Mouse (Mus musculus): ENCODE data around the gene Nfkbia. TPM values are rescaled to one million over a fixed set of nuclear protein-coding genes. Genes with fewer than 3 reads are reported as not detected.
A peak's percentile ranks its signal among the peaks of the same experiment; 100 is the strongest.

Gene Nfkbia
- polyA plus RNA-seq, 1 experiment from 2014 or later = 38.5 TPM

- Histone ChIP-seq H3K4me2 (ENCODE audit: low read depth, low read length) (no peak overlapping the region), H3K9ac (replicated peaks) (no peak overlapping the region), H3K9me3 (ENCODE audit: low read length) (no peaks in the 10 kb centered on the region), H3K27ac (ENCODE audit: low read depth) (no peak overlapping the region), H3K36me3 (replicated peaks; ENCODE audit: insufficient read depth, low read length) (no peaks in the 10 kb centered on the region), H3K4me3 (ENCODE audit: low read depth, low read length) (no peak overlapping the region), H3K27me3 (ENCODE audit: insufficient read depth, low read length) (peaks cover 10% of the 10 kb centered on the region; the same call in 1 of the 2 replicates), H3K4me1 (ENCODE audit: insufficient read depth) (peaks cover 30% of the 10 kb centered on the region)
- ATAC-seq (peak; percentile 29; the same call in 1 of the 2 replicates), DNase-seq (no peak)
- 48% methylated on average over 10 of the region's 10 CpGs for WGBS (ENCODE audit: insufficient replicate concordance)
- TF ChIP-seq CTCF (IDR thresholded peaks at IDR 0.05; ENCODE audit: low read depth) (no peak), EP300 (IDR thresholded peaks at IDR 0.05; ENCODE audit: low read depth) (no peak)
Measured at GRCm38 (mm10) chr12:55467331-55468180, 24.9 kb downstream of the Nfkbia start.

- WGBS (ENCODE audit: insufficient replicate concordance) = 55% methylated on average over 5 of the region's 5 CpGs
- H3K4me3 ChIP-seq (ENCODE audit: low read depth, low read length) = no peak overlapping the region
- TF ChIP-seq CTCF (IDR thresholded peaks at IDR 0.05; ENCODE audit: low read depth) (no peak), EP300 (IDR thresholded peaks at IDR 0.05; ENCODE audit: low read depth) (no peak)
- DNase-seq (no peak), ATAC-seq (peak; percentile 11; the same call in 1 of the 2 replicates)
- peaks cover 30% of the 10 kb centered on the region for H3K4me1 ChIP-seq (ENCODE audit: insufficient read depth)
- H3K4me2 ChIP-seq (ENCODE audit: low read depth, low read length) = no peak overlapping the region
- H3K9me3 ChIP-seq (ENCODE audit: low read length) = no peaks in the 10 kb centered on the region
- H3K27ac ChIP-seq (ENCODE audit: low read depth) = peak overlapping the region; percentile 75
- no peaks in the 10 kb centered on the region for H3K36me3 ChIP-seq (replicated peaks; ENCODE audit: insufficient read depth, low read length)
- H3K9ac ChIP-seq (replicated peaks) = no peak overlapping the region; the same call in 1 of the 2 replicates
- peaks cover 10% of the 10 kb centered on the region; the same call in 1 of the 2 replicates for H3K27me3 ChIP-seq (ENCODE audit: insufficient read depth, low read length)
Measured at GRCm38 (mm10) chr12:55466816-55467215, 25.6 kb downstream of the Nfkbia start.

DNA sequence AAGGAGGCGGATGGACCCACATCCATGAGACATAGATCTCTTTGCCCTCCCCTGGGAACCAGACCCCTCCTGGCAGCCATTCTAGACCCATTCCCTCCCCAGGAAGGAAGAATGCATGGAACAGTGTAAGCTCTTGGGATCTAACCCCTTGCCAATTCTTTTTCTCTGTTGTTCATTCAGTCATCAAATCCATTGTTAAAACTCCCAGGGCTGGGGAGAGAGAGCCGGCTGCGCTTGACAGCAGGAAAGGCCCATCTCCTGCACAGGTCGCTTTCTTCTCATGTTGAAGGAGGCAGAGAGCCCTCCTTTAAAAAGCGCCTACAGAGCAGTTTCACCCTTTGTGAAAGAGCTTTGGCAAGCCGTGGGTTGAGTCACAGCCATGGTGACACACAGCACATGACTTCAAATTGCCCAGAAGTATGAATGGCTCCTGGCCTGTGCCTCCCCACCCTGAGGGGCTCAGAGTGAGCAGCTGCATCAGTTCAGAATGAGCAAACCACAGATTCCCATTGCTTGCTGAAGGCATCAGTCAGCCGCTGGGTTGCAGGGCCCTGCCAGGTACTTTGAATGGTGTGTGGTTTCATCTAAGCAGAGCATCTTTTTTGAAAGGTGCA is 26.3 kb downstream of the Nfkbia start:
- peaks cover 10% of the 10 kb centered on the region; the same call in 1 of the 2 replicates for H3K27me3 ChIP-seq (ENCODE audit: insufficient read depth, low read length)
- no peak for TF ChIP-seq EP300 (IDR thresholded peaks at IDR 0.05; ENCODE audit: low read depth)
- TF ChIP-seq CTCF (IDR thresholded peaks at IDR 0.05; ENCODE audit: low read depth) = no peak
- ATAC-seq (peak; percentile 40), DNase-seq (peak; percentile 42)
- H3K4me3 ChIP-seq (ENCODE audit: low read depth, low read length) = peak overlapping the region; percentile 26; the same call in 1 of the 2 replicates
- H3K4me2 ChIP-seq (ENCODE audit: low read depth, low read length) = peak overlapping the region; percentile 58; the same call in 1 of the 2 replicates
- no peaks in the 10 kb centered on the region for H3K9me3 ChIP-seq (ENCODE audit: low read length)
- H3K36me3 ChIP-seq (replicated peaks; ENCODE audit: insufficient read depth, low read length) = no peaks in the 10 kb centered on the region
- H3K27ac ChIP-seq (ENCODE audit: low read depth) = peak overlapping the region; percentile 75
- H3K4me1 ChIP-seq (ENCODE audit: insufficient read depth) = peaks cover 30% of the 10 kb centered on the region
- 70% methylated on average over 7 of the region's 7 CpGs for WGBS (ENCODE audit: insufficient replicate concordance)
- H3K9ac ChIP-seq (replicated peaks) = 0 out of 2 replicates have a peak overlapping the region, but pooled peaks have one; percentile 16

- 41% methylated on average over 17 of the region's 17 CpGs for WGBS (ENCODE audit: insufficient replicate concordance)
- H3K4me1 ChIP-seq (ENCODE audit: insufficient read depth) = peaks cover 30% of the 10 kb centered on the region
- ATAC-seq = 0 out of 2 replicates have a peak, but pooled peaks have one; percentile 18
- no peak for TF ChIP-seq CTCF (IDR thresholded peaks at IDR 0.05; ENCODE audit: low read depth)
- no peak for TF ChIP-seq EP300 (IDR thresholded peaks at IDR 0.05; ENCODE audit: low read depth)
- DNase-seq = no peak
- peaks cover 10% of the 10 kb centered on the region; the same call in 1 of the 2 replicates for H3K27me3 ChIP-seq (ENCODE audit: insufficient read depth, low read length)
- H3K9ac ChIP-seq (replicated peaks) = peak overlapping the region; percentile 16; the same call in 1 of the 2 replicates
- H3K9me3 ChIP-seq (ENCODE audit: low read length) = no peaks in the 10 kb centered on the region
- H3K4me3 ChIP-seq (ENCODE audit: low read depth, low read length) = peak overlapping the region; percentile 26
- peak overlapping the region; percentile 75 for H3K27ac ChIP-seq (ENCODE audit: low read depth)
- no peaks in the 10 kb centered on the region for H3K36me3 ChIP-seq (replicated peaks; ENCODE audit: insufficient read depth, low read length)
- H3K4me2 ChIP-seq (ENCODE audit: low read depth, low read length) = peak overlapping the region; percentile 58
Measured at GRCm38 (mm10) chr12:55465401-55465983, 27.0 kb downstream of the Nfkbia start.

GRCm38 (mm10) chr12:55464846-55465361 is 27.5 kb downstream of the Nfkbia start:
- Histone ChIP-seq H3K4me2 (ENCODE audit: low read depth, low read length) (peak overlapping the region; percentile 58), H3K9ac (replicated peaks) (peak overlapping the region; percentile 16; the same call in 1 of the 2 replicates), H3K9me3 (ENCODE audit: low read length) (no peaks in the 10 kb centered on the region), H3K4me3 (ENCODE audit: low read depth, low read length) (peak overlapping the region; percentile 26), H3K27ac (ENCODE audit: low read depth) (peak overlapping the region; percentile 75), H3K4me1 (ENCODE audit: insufficient read depth) (peaks cover 32% of the 10 kb centered on the region), H3K27me3 (ENCODE audit: insufficient read depth, low read length) (peaks cover 10% of the 10 kb centered on the region; the same call in 1 of the 2 replicates), H3K36me3 (replicated peaks; ENCODE audit: insufficient read depth, low read length) (no peaks in the 10 kb centered on the region)
- 62% methylated on average over 14 of the region's 14 CpGs for WGBS (ENCODE audit: insufficient replicate concordance)
- ATAC-seq = peak; percentile 33; the same call in 1 of the 2 replicates
- no peak for DNase-seq
- no peak for TF ChIP-seq CTCF (IDR thresholded peaks at IDR 0.05; ENCODE audit: low read depth)
- no peak for TF ChIP-seq EP300 (IDR thresholded peaks at IDR 0.05; ENCODE audit: low read depth)

All from liver, postnatal 0 days (tissue).